Mouse (Mus musculus) hindbrain, embryonic 16.5 days (tissue): ENCODE measurements around the gene Nr5a1. TPM values are rescaled to one million over a fixed set of nuclear protein-coding genes. Genes with fewer than 3 reads are reported as not detected.
A peak's percentile ranks its signal among the peaks of the same experiment; 100 is the strongest.

Source experiments
- ATAC-seq: fragments of 200-750 bp; cut with Nextera tagmentation; 2 replicates; pipeline ENCODE4 v1.8.0; 2017; ENCODE audit warnings: moderate TSS enrichment, moderate library complexity
- H3K27ac ChIP-seq: fragments of 300-500 bp; sonication (generic); 2 replicates; pipeline ENCODE4 v1.5.1; 2014; ENCODE audit warnings: low read depth, mild to moderate bottlenecking, control low read depth, low read length, moderate library complexity
- H3K27me3 ChIP-seq: fragments of 300-500 bp; sonication (generic); replicated peaks from 2 replicates; pipeline ENCODE4 v1.6.1; 2014; ENCODE audit warnings: low read length; ENCODE audit not compliant: control insufficient read depth, insufficient read depth
- H3K36me3 ChIP-seq: fragments of 300-500 bp; sonication (generic); 2 replicates; pipeline ENCODE4 v1.6.1; 2014; ENCODE audit warnings: mild to moderate bottlenecking, low read length, moderate library complexity, mixed read lengths; ENCODE audit not compliant: control insufficient read depth, insufficient read depth
- H3K4me1 ChIP-seq: fragments of 300-500 bp; sonication (generic); 2 replicates; pipeline ENCODE4 v1.6.1; 2014; ENCODE audit warnings: low read depth, low read length; ENCODE audit not compliant: control insufficient read depth, insufficient read depth
- H3K4me2 ChIP-seq: fragments of 300-500 bp; sonication (generic); 2 replicates; pipeline ENCODE4 v1.6.1; 2014; ENCODE audit warnings: mild to moderate bottlenecking, low read length, control low read depth, moderate library complexity
- H3K4me3 ChIP-seq: fragments of 300-500 bp; sonication (generic); 2 replicates; pipeline ENCODE4 v1.5.1; 2014; ENCODE audit warnings: mild to moderate bottlenecking, low read length, control low read depth, moderate library complexity
- H3K9ac ChIP-seq: fragments of 300-500 bp; sonication (generic); 2 replicates; pipeline ENCODE4 v1.6.1; 2014; ENCODE audit warnings: low read depth, mild to moderate bottlenecking, control low read depth, low read length, moderate library complexity
- H3K9me3 ChIP-seq: fragments of 300-500 bp; sonication (generic); 2 replicates; pipeline ENCODE4 v1.6.1; 2014; ENCODE audit warnings: mild to moderate bottlenecking, low read length, moderate library complexity; ENCODE audit not compliant: control insufficient read depth
- WGBS: fragments of 180-500 bp; shearing (Covaris S2); extraction: QIAGEN DNeasy Blood & Tissue Kit; methylation state at CpG from one replicate; pipeline ENCODE4 v1.1.7; 2014; 5-methylcytosine and 5-hydroxymethylcytosine counted together
- polyA plus RNA-seq: library from polyadenylated mRNA; unstranded; fragments of >200 nt; fragmentation: Nextera tagmentation; extraction: Ambion mirVana; gene quantifications from 2 replicates; pipeline ENCODE4 v1.2.1, GENCODE M21; 2015

The Nr5a1 gene
- polyA plus RNA-seq, 1 experiment from 2014 or later: not detected

DNA sequence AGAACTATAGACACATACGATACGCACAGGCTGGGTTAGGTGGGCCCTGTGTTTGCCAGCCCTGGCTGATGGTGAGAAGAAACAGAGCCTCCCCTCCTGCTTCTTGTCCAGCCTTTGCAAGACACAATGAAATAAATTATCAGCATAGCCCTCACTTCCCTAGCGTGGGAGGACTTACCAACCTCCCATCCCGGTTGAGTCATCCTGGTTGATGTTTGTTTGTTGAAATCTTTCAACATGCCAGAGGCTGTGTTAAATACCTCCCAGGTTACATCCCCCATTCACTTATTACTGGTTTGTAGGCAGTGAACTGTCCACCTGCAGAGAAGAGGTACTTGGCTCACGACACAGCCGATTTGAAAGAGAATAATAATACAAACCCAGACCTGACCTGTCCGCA is 66.7 kb downstream of the Nr5a1 start:
- Histone ChIP-seq H3K36me3 (no peaks in the 10 kb centered on the region), H3K9me3 (no peaks in the 10 kb centered on the region), H3K27ac (0 out of 2 replicates have a peak overlapping the region, but pooled peaks have one; percentile 14), H3K4me1 (peaks cover 17% of the 10 kb centered on the region), H3K4me2 (no peak overlapping the region), H3K27me3 (no peaks in the 10 kb centered on the region), H3K4me3 (no peak overlapping the region), H3K9ac (no peak overlapping the region)
- 76% methylated on average over 7 of the region's 7 CpGs for WGBS
- no peak; the same call in 1 of the 2 replicates for ATAC-seq

DNA sequence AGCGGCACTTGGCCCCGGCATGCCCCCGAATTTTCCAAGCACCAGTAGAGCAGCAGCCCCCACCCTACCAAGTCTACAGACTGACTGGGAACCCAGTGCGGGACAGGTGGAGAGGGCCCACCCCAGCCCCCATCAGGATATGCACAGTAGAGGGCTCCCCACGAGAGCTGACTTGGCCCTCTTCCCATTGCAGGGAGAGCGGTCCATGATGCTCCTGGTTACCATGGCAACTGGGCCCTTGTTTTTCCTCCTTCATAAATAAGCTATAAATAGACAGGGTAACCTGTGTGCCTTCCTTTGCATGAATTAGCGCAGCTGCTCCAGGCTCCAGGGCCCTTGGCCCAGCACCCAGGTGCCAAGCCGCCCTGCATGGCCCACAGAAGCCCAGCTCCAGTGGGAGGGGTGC is 67.1 kb downstream of the Nr5a1 start:
- peak; percentile 56 for ATAC-seq
- H3K9ac ChIP-seq: no peak overlapping the region

DNA sequence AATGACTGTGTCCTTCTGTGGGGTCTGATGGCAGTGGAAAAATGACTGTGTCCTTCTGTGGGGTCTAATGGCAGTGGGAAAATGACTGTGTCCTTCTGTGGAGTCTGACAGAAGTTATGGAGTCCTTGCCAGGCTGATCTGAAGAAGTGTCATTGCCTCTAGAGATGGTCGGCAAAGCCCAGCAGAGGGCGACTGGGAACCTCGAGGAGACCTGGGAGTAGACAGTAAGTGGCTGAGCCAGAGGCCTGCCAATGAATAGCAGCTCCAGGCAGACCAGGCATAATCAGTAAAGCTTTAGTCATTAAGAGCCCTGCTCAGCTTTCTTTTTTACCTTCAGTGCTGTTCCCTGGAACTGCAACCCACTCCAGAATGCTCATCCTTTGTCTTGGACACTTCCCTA is 68.4 kb downstream of the Nr5a1 start:
- WGBS: 0% methylated on average over 3 of the region's 3 CpGs
- Histone ChIP-seq H3K27ac (no peak overlapping the region), H3K9me3 (no peaks in the 10 kb centered on the region), H3K27me3 (no peaks in the 10 kb centered on the region), H3K4me1 (peaks cover 20% of the 10 kb centered on the region), H3K4me3 (no peak overlapping the region), H3K4me2 (no peak overlapping the region), H3K9ac (no peak overlapping the region), H3K36me3 (peaks cover 2% of the 10 kb centered on the region; the same call in 1 of the 2 replicates)
- peak; percentile 64 for ATAC-seq

More for the DNA sequence above, 67.1 kb downstream of the Nr5a1 start:
- Histone ChIP-seq H3K36me3 (no peaks in the 10 kb centered on the region), H3K4me2 (no peak overlapping the region), H3K27me3 (no peaks in the 10 kb centered on the region), H3K4me1 (peaks cover 20% of the 10 kb centered on the region), H3K9me3 (no peaks in the 10 kb centered on the region), H3K4me3 (no peak overlapping the region), H3K27ac (0 out of 2 replicates have a peak overlapping the region, but pooled peaks have one; percentile 14)
- 53% methylated on average over 8 of the region's 8 CpGs for WGBS

DNA sequence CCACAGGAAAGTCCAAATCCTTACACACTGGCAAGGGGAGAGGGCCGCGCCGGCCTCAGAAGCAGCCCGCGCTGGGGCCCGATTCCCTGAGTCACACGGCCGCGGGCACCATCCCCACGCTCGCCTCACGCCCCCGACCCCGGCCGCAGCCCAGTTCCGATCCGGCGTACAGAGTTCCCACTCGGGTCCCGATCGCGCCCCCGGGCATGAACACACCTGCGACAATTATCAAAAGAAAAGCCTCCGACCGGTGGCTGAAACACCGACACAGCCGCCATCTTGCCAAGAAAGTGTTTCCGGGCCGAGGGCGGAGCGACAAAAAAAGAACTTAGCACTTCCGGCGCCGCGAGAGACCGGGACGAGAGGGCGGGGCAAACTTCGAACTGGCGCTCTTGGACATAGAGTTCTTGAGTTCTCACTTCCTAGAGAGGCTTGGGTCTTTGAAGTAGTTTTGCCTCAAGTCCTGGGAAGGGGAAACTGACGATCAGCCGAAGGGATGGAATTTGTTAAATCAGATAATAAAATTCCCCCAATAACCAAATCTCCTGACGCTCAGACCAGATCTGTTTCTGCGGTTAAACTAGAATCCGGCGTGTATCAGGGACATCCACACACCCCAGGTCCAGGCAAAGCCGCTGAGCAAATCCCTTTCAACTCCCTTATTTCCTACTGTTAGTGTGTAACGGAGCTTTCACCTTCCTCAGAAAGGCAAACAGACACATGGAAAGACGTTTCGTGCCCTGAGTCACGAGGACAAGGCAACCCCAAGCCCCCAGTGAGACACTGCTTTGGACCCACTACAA is 70.5 kb downstream of the Nr5a1 start, which contains the start of gene Psmb7:
Psmb7 (minus strand) TSS at position 463 of the 803 bp plus-strand sequence.
- peak; percentile 87 for ATAC-seq
- Histone ChIP-seq H3K4me1 (peaks cover 20% of the 10 kb centered on the region), H3K9ac (peak within 1 kb of the TSS; percentile 91), H3K27me3 (no peaks in the 10 kb centered on the region), H3K4me2 (peak within 1 kb of the TSS; percentile 99), H3K9me3 (no peaks in the 10 kb centered on the region), H3K27ac (peak within 1 kb of the TSS; percentile 82), H3K36me3 (peaks cover 10% of the 10 kb centered on the region), H3K4me3 (peak within 1 kb of the TSS; percentile 88)
- WGBS: 3% methylated on average over 51 of the region's 52 CpGs

Other genes starting within 250 kb of the Nr5a1 start
- gene Nek6, start 202.9 kb downstream of the Nr5a1 start, polyA plus RNA-seq: 65.4 and 72.4 TPM in 2 replicates
- 273 and 299 TPM in 2 replicates for gene Psmb7, start 70.5 kb downstream of the Nr5a1 start, polyA plus RNA-seq
- 1.8 and 2.4 TPM in 2 replicates for gene Nr6a1, start 213.1 kb upstream of the Nr5a1 start, polyA plus RNA-seq
- 4.4 and 6.9 TPM in 2 replicates for gene Olfml2a, start 217.4 kb upstream of the Nr5a1 start, polyA plus RNA-seq